Comparison of ENCODE assay signal across 7 mouse cellular contexts in the genomic region with DNA sequence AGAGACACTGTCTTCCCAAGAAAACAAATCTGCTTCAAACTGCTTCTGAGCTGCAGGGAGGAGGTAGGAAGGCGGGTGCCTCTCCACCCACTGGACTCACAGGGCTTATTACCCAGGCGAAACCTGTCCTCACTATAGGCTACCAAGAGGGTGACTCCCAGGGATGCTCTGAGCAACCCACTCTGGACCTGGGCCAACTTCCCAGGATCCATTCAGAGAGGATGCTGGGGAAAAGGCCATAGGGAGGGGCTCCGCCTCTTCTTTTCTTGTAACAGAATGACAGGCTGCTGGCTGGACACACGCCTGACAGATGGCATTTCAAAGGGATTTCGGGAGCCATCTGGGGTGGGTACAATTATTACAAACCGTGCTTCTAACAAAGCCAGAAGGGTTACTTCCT.
A peak's percentile ranks its signal among the peaks of the same experiment; 100 is the strongest.
DNase-seq lines count a peak whose midpoint lies in the region; ATAC-seq and TF ChIP-seq lines count a peak whose summit lies in the region.

No protein-coding gene starts in this region.

- no peaks in the 10 kb centered on the region for H3K36me3 ChIP-seq in embryonic facial prominence, embryonic 15.5 days
- no peaks in the 10 kb centered on the region; the same call in 1 of the 2 replicates for H3K36me3 ChIP-seq in hindbrain, embryonic 13.5 days
- H3K36me3 ChIP-seq in limb, embryonic 14.5 days (ENCODE audit: control insufficient read depth, insufficient read depth, low read length), result no peaks in the 10 kb centered on the region

- peak overlapping the region; percentile 51; the same call in 1 of the 2 replicates for H3K27ac ChIP-seq in embryonic facial prominence, embryonic 15.5 days (replicated peaks)
- peak overlapping the region; percentile 81 for H3K27ac ChIP-seq in hindbrain, embryonic 13.5 days
- H3K27ac ChIP-seq in limb, embryonic 14.5 days (replicated peaks; ENCODE audit: low read depth, low read length), result no peak overlapping the region

- no peak overlapping the region for H3K4me3 ChIP-seq in embryonic facial prominence, embryonic 15.5 days (replicated peaks)
- no peak overlapping the region for H3K4me3 ChIP-seq in hindbrain, embryonic 13.5 days
- H3K4me3 ChIP-seq in limb, embryonic 14.5 days (replicated peaks; ENCODE audit: low read length), result no peak overlapping the region

- H3K27me3 ChIP-seq in embryonic facial prominence, embryonic 15.5 days, result no peaks in the 10 kb centered on the region
- no peaks in the 10 kb centered on the region for H3K27me3 ChIP-seq in hindbrain, embryonic 13.5 days
- H3K27me3 ChIP-seq in limb, embryonic 14.5 days (ENCODE audit: control insufficient read depth, insufficient read depth, low read length), result no peaks in the 10 kb centered on the region

- no peaks in the 10 kb centered on the region for H3K9me3 ChIP-seq in embryonic facial prominence, embryonic 15.5 days (replicated peaks)
- no peaks in the 10 kb centered on the region for H3K9me3 ChIP-seq in hindbrain, embryonic 13.5 days
- H3K9me3 ChIP-seq in limb, embryonic 14.5 days (ENCODE audit: control insufficient read depth, low read length), result no peaks in the 10 kb centered on the region

- peak overlapping the region; percentile 44 for H3K4me2 ChIP-seq in embryonic facial prominence, embryonic 15.5 days (replicated peaks)
- peak overlapping the region; percentile 20 for H3K4me2 ChIP-seq in hindbrain, embryonic 13.5 days
- no peak overlapping the region for H3K4me2 ChIP-seq in limb, embryonic 14.5 days (replicated peaks; ENCODE audit: low read depth, low read length, severe bottlenecking)

- peaks cover 21% of the 10 kb centered on the region for H3K4me1 ChIP-seq in embryonic facial prominence, embryonic 15.5 days
- H3K4me1 ChIP-seq in hindbrain, embryonic 13.5 days (replicated peaks), result peaks cover 58% of the 10 kb centered on the region
- peaks cover 25% of the 10 kb centered on the region for H3K4me1 ChIP-seq in limb, embryonic 14.5 days (ENCODE audit: control insufficient read depth, insufficient read depth, low read length)

- TF ChIP-seq POLR2A in limb, embryonic 14.5 days (IDR thresholded peaks at IDR 0.05; ENCODE audit: borderline replicate concordance, extremely low read depth, insufficient read depth, insufficient read length), result no peak

- WGBS in embryonic facial prominence, embryonic 15.5 days, result 12% methylated on average over 6 of the region's 6 CpGs
- 12% methylated on average over 6 of the region's 6 CpGs for WGBS in hindbrain, embryonic 13.5 days
- 40% methylated on average over 6 of the region's 6 CpGs for WGBS in limb, embryonic 14.5 days

- DNase-seq in R1 (ENCODE audit: low read depth, low spot score), result peak; percentile 74
- DNase-seq in adrenal gland, postnatal 36 days, result peak; percentile 17 to 25
- peak; percentile 63 for DNase-seq in limb, embryonic 14.5 days (ENCODE audit: low spot score)
- DNase-seq in right cerebral cortex, postnatal 36 days (ENCODE audit: low spot score in 2 of 2), result peak; percentile 49 to 55

- no peak overlapping the region for H3K9ac ChIP-seq in embryonic facial prominence, embryonic 15.5 days
- H3K9ac ChIP-seq in hindbrain, embryonic 13.5 days, result 0 out of 2 replicates have a peak overlapping the region, but pooled peaks have one; percentile 19
- no peak overlapping the region for H3K9ac ChIP-seq in limb, embryonic 14.5 days (ENCODE audit: low read depth, low read length, severe bottlenecking)

- ATAC-seq in embryonic facial prominence, embryonic 15.5 days (ENCODE audit: insufficient number of reproducible peaks, low FRiP score, low TSS enrichment, low read depth), result peak; percentile 83
- ATAC-seq in hindbrain, embryonic 13.5 days (ENCODE audit: low FRiP score), result peak; percentile 92
- peak; percentile 41 for ATAC-seq in limb, embryonic 14.5 days (ENCODE audit: low FRiP score, low read depth)
- ATAC-seq in erythroid progenitor cell, adult 5-6 weeks (replicated peaks; ENCODE audit: low FRiP score, poor library complexity, severe bottlenecking), result no peak

Comparison
In these comparisons a context has a peak if more than half of its experiments do, and no peak if none do; other contexts are left out.
1. DNase-seq: peak in every context shown above with its lines; median percentile 74 in R1; 63 in limb, embryonic 14.5 days; 52 in right cerebral cortex, postnatal 36 days; 21 in adrenal gland, postnatal 36 days.